Mouse (Mus musculus): ENCODE measurements around the gene Fars2. TPM values are rescaled to one million over a fixed set of nuclear protein-coding genes. Genes with fewer than 3 reads are reported as not detected.

The Fars2 gene
- polyA plus RNA-seq, 2 experiments from 2014 or later, result 27.9 to 29.3 TPM

- no peak for ATAC-seq
Observed at GRCm38 (mm10) chr13:36584197-36584596, 467.0 kb downstream of the Fars2 start.

- no peak for ATAC-seq
Observed at GRCm38 (mm10) chr13:36589092-36589491, 471.9 kb downstream of the Fars2 start.

- ATAC-seq, result no peak
Observed at GRCm38 (mm10) chr13:36592291-36592690, 475.1 kb downstream of the Fars2 start.

GRCm38 (mm10) chr13:36606717-36607116, 489.5 kb downstream of the Fars2 start:
- no peak for ATAC-seq

- ATAC-seq, result no peak
Observed at GRCm38 (mm10) chr13:36607871-36608270, 490.7 kb downstream of the Fars2 start.

- no peak for ATAC-seq
Observed at GRCm38 (mm10) chr13:36610426-36610825, 493.2 kb downstream of the Fars2 start.

- ATAC-seq, result no peak
Observed at GRCm38 (mm10) chr13:36612785-36613750, 495.9 kb downstream of the Fars2 start.

- no peak for ATAC-seq
Observed at GRCm38 (mm10) chr13:36620498-36621332, 503.5 kb downstream of the Fars2 start.

GRCm38 (mm10) chr13:36621333-36621659, 504.1 kb downstream of the Fars2 start:
- ATAC-seq, result no peak

- ATAC-seq, result no peak
Observed at GRCm38 (mm10) chr13:36623556-36623955, 506.3 kb downstream of the Fars2 start.

- ATAC-seq, result no peak
Observed at GRCm38 (mm10) chr13:36629154-36629553, 511.9 kb downstream of the Fars2 start.

- ATAC-seq, result no peak
Observed at GRCm38 (mm10) chr13:36648257-36648656, 531.0 kb downstream of the Fars2 start.

GRCm38 (mm10) chr13:36654251-36654650, 537.0 kb downstream of the Fars2 start:
- no peak for ATAC-seq

- no peak for ATAC-seq
Observed at GRCm38 (mm10) chr13:36679345-36679744, 562.1 kb downstream of the Fars2 start.

- no peak for ATAC-seq
Observed at GRCm38 (mm10) chr13:36680690-36681355, 563.6 kb downstream of the Fars2 start.

GRCm38 (mm10) chr13:36683581-36683980, 566.4 kb downstream of the Fars2 start:
- ATAC-seq, result no peak

GRCm38 (mm10) chr13:36695516-36696201, 578.4 kb downstream of the Fars2 start:
- ATAC-seq, result no peak

- ATAC-seq, result no peak
Observed at GRCm38 (mm10) chr13:36696351-36696771, 579.1 kb downstream of the Fars2 start.

GRCm38 (mm10) chr13:36707088-36707690, 590.0 kb downstream of the Fars2 start:
- no peak for ATAC-seq

GRCm38 (mm10) chr13:36714101-36714500, 596.9 kb downstream of the Fars2 start:
- no peak for ATAC-seq

- ATAC-seq, result no peak
Observed at GRCm38 (mm10) chr13:36716708-36717107, 599.5 kb downstream of the Fars2 start.

- no peak for ATAC-seq
Observed at GRCm38 (mm10) chr13:36717376-36717775, 600.2 kb downstream of the Fars2 start.
